Mouse (Mus musculus) R1 (cell line): ENCODE measurements at regions not wholly inside any gene's neighbourhood (a gene's known extent, or its start where the extent isn't known, plus 50 kb on each side); places are given as distances from the start of the nearest gene placed in this dataset.
"Not testable (repeated sequence)": the region's sequence is repeated elsewhere in the genome, so short reads cannot be mapped to it uniquely, and the experiment has no call there.

ENCODE experiments used
- DNase-seq: peaks from one replicate; pipeline ENCODE4 v3.0.0-alpha.2; 2018; ENCODE audit warnings: low read depth, low spot score

GRCm38 (mm10) chr6:89052758-89053460, 150.9 kb downstream of the Tpra1 start:
- DNase-seq, result no peak

- no peak for DNase-seq
Measured at GRCm38 (mm10) chr6:89054060-89054459, 152.0 kb downstream of the Tpra1 start.

GRCm38 (mm10) chr6:89059431-89059975, 157.5 kb downstream of the Tpra1 start:
- DNase-seq, result peak; percentile 93

- no peak for DNase-seq
Measured at GRCm38 (mm10) chr6:89064977-89065580, 163.0 kb downstream of the Tpra1 start.

- DNase-seq, result no peak
Measured at GRCm38 (mm10) chr6:89066588-89066987, 164.5 kb downstream of the Tpra1 start.

GRCm38 (mm10) chr6:89068286-89068685, 166.2 kb downstream of the Tpra1 start:
- no peak for DNase-seq

GRCm38 (mm10) chr6:89069108-89069507, 167.1 kb downstream of the Tpra1 start:
- DNase-seq, result no peak

- DNase-seq, result peak; percentile 58
Measured at GRCm38 (mm10) chr6:89070011-89070410, 168.0 kb downstream of the Tpra1 start.

- no peak for DNase-seq
Measured at GRCm38 (mm10) chr6:89071766-89072165, 169.7 kb downstream of the Tpra1 start.

- DNase-seq, result no peak
Measured at GRCm38 (mm10) chr6:89072569-89072968, 170.5 kb downstream of the Tpra1 start.

GRCm38 (mm10) chr6:89081624-89082300, 179.7 kb downstream of the Tpra1 start:
- DNase-seq, result no peak

GRCm38 (mm10) chr6:89084437-89084836, 182.4 kb downstream of the Tpra1 start:
- DNase-seq, result peak; percentile 63

- DNase-seq, result no peak
Measured at GRCm38 (mm10) chr6:89085151-89085550, 183.1 kb downstream of the Tpra1 start.

GRCm38 (mm10) chr6:89087620-89088019, 185.6 kb downstream of the Tpra1 start:
- DNase-seq, result no peak

- DNase-seq, result no peak
Measured at GRCm38 (mm10) chr6:89090096-89090495, 188.0 kb downstream of the Tpra1 start.

GRCm38 (mm10) chr6:89095911-89096310, 193.9 kb downstream of the Tpra1 start:
- DNase-seq, result peak; percentile 88

- no peak for DNase-seq
Measured at GRCm38 (mm10) chr6:89097531-89097930, 195.5 kb downstream of the Tpra1 start.

- DNase-seq, result no peak
Measured at GRCm38 (mm10) chr6:89119241-89119640, 217.2 kb downstream of the Tpra1 start.

GRCm38 (mm10) chr6:89121023-89121745, 219.1 kb downstream of the Tpra1 start:
- DNase-seq, result no peak

GRCm38 (mm10) chr6:89121746-89122070, 219.7 kb downstream of the Tpra1 start:
- no peak for DNase-seq

GRCm38 (mm10) chr6:89125916-89126315, 223.9 kb downstream of the Tpra1 start:
- peak; percentile 75 for DNase-seq

- DNase-seq, result not testable (repeated sequence)
Measured at GRCm38 (mm10) chr6:89128141-89128540, 226.1 kb downstream of the Tpra1 start.
